Mouse (Mus musculus): ENCODE measurements around the gene Dram1.

- TF ChIP-seq CTCF (IDR thresholded peaks at IDR 0.05; ENCODE audit: low read depth) (no peak), EP300 (IDR thresholded peaks at IDR 0.05; ENCODE audit: low read depth) (no peak)
Observed at GRCm38 (mm10) chr10:88405812-88406211, 26.9 kb upstream of the Dram1 start.

All from liver, postnatal 0 days (tissue).